Mouse (Mus musculus): ENCODE data around the gene Hkdc1. TPM values are rescaled to one million over a fixed set of nuclear protein-coding genes. Genes with fewer than 3 reads are reported as not detected.
A peak's percentile ranks its signal among the peaks of the same experiment; 100 is the strongest.

Hkdc1 gene
- total and polyA plus RNA-seq, 2 experiments from 2014 or later = 0.03 TPM; not detected in 1

DNA sequence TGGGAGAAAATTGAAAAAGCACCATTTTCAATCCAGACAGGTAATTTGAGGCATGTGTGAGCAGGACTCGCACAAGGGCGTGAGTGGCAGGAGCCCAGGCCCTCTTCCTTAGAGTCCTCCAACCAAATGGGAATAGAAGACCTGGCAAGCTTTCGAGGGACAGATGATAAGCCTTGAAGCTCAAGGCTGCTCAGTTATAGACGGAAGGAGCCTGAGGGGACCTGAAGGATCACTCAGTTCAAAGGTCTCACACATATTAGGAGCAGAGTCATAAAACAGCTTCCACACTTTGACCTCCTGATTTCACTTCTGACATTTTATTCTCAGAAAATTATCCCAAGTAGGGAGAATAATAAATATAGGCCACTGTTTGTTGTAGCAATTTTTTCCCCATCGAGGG lies 2.9 kb downstream of the Hkdc1 start:
- H3K4me1 ChIP-seq (ENCODE audit: control insufficient read depth, insufficient read depth) = 0 out of 2 replicates have a peak, but pooled peaks cover 6% of the 10 kb centered on the region
- TF ChIP-seq CTCF (IDR thresholded peaks at IDR 0.05; ENCODE audit: low read depth) = no peak
- no peak overlapping the region for H3K27ac ChIP-seq (ENCODE audit: low read depth)
- no peaks in the 10 kb centered on the region for H3K36me3 ChIP-seq (replicated peaks; ENCODE audit: control insufficient read depth, insufficient read depth, low read length)
- H3K4me2 ChIP-seq (ENCODE audit: low read depth, low read length) = no peak overlapping the region
- DNase-seq (ENCODE audit: low spot score) = no peak
- no peak overlapping the region for H3K9ac ChIP-seq (replicated peaks; ENCODE audit: low read depth, low read length)
- 78% methylated on average over 5 of the region's 5 CpGs for WGBS
- no peak for ATAC-seq (ENCODE audit: insufficient read depth, low read depth)
- H3K4me3 ChIP-seq (ENCODE audit: low read depth, low read length) = no peak overlapping the region
- no peaks in the 10 kb centered on the region for H3K9me3 ChIP-seq (replicated peaks; ENCODE audit: control insufficient read depth, low read length)
- no peaks in the 10 kb centered on the region for H3K27me3 ChIP-seq (ENCODE audit: control insufficient read depth, insufficient read depth, low read length)

DNA sequence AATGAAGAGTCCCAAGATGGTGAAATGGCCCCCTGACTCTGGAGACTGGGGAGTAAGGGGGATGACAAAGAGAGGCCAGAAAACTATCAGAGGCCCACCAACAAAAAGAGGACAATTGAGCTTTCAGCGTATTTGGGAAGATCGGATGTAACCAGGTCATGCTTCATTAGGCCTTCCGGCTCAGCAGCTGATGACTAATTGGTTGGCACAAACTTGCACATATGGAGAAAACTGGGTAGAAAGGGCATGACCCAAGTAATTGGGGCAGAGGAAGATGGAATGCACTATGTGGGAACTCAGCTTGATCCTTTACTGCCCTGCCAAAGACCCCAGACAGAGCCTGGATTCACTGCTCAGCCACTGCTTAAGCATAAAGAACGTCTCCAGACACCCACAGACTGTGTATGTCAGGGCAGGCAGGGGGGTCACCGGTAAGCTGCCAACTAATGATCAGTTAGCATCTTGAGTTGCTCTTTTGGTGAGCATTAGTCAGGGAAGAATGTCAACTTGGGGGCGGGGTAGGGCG lies 3.4 kb downstream of the Hkdc1 start:
- WGBS = 86% methylated on average over 7 of the region's 7 CpGs
- H3K27ac ChIP-seq (ENCODE audit: low read depth) = no peak overlapping the region

DNA sequence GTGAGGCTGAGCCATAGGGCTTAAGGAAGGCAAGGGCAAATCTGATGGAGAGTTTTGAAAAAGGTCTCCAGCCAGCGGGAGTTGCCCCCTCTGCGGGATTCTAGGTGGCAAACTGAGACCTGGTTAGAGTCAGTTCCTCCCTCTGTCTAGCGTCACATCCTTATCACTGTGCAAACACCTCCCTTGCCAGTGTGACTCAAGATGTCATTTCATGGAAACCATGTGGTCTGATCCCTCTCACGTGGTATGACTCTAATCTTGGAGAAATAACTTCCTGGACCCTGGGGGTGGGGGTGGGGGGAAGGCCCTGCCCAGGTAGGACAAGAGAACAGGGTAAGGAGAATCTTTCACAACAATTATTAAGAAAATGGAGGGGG lies 8.7 kb downstream of the Hkdc1 start:
- Histone ChIP-seq H3K4me3 (ENCODE audit: low read depth, low read length) (no peak overlapping the region), H3K36me3 (replicated peaks; ENCODE audit: control insufficient read depth, insufficient read depth, low read length) (no peaks in the 10 kb centered on the region), H3K9ac (replicated peaks; ENCODE audit: low read depth, low read length) (no peak overlapping the region), H3K4me2 (ENCODE audit: low read depth, low read length) (no peak overlapping the region), H3K9me3 (replicated peaks; ENCODE audit: control insufficient read depth, low read length) (no peaks in the 10 kb centered on the region), H3K27ac (ENCODE audit: low read depth) (no peak overlapping the region), H3K4me1 (ENCODE audit: control insufficient read depth, insufficient read depth) (peaks cover 7% of the 10 kb centered on the region; the same call in 1 of the 2 replicates), H3K27me3 (ENCODE audit: control insufficient read depth, insufficient read depth, low read length) (0 out of 2 replicates have a peak, but pooled peaks cover 7% of the 10 kb centered on the region)
- WGBS = 7% methylated on average over 4 of the region's 4 CpGs
- DNase-seq (ENCODE audit: low spot score) = peak; percentile 25
- peak; percentile 40; the same call in 1 of the 2 replicates for ATAC-seq (ENCODE audit: insufficient read depth, low read depth)
- TF ChIP-seq EP300 (IDR thresholded peaks at IDR 0.05; ENCODE audit: low read depth) (no peak), CTCF (IDR thresholded peaks at IDR 0.05; ENCODE audit: low read depth) (no peak)

More for the DNA sequence above, 3.4 kb downstream of the Hkdc1 start:
- H3K4me3 ChIP-seq (ENCODE audit: low read depth, low read length) = no peak overlapping the region
- no peak for TF ChIP-seq EP300 (IDR thresholded peaks at IDR 0.05; ENCODE audit: low read depth)
- no peak for TF ChIP-seq CTCF (IDR thresholded peaks at IDR 0.05; ENCODE audit: low read depth)
- no peak for DNase-seq (ENCODE audit: low spot score)
- H3K9me3 ChIP-seq (replicated peaks; ENCODE audit: control insufficient read depth, low read length) = no peaks in the 10 kb centered on the region
- H3K4me1 ChIP-seq (ENCODE audit: control insufficient read depth, insufficient read depth) = 0 out of 2 replicates have a peak, but pooled peaks cover 6% of the 10 kb centered on the region
- H3K4me2 ChIP-seq (ENCODE audit: low read depth, low read length) = no peak overlapping the region
- H3K9ac ChIP-seq (replicated peaks; ENCODE audit: low read depth, low read length) = no peak overlapping the region
- no peaks in the 10 kb centered on the region for H3K36me3 ChIP-seq (replicated peaks; ENCODE audit: control insufficient read depth, insufficient read depth, low read length)
- H3K27me3 ChIP-seq (ENCODE audit: control insufficient read depth, insufficient read depth, low read length) = no peaks in the 10 kb centered on the region
- no peak for ATAC-seq (ENCODE audit: insufficient read depth, low read depth)

DNA sequence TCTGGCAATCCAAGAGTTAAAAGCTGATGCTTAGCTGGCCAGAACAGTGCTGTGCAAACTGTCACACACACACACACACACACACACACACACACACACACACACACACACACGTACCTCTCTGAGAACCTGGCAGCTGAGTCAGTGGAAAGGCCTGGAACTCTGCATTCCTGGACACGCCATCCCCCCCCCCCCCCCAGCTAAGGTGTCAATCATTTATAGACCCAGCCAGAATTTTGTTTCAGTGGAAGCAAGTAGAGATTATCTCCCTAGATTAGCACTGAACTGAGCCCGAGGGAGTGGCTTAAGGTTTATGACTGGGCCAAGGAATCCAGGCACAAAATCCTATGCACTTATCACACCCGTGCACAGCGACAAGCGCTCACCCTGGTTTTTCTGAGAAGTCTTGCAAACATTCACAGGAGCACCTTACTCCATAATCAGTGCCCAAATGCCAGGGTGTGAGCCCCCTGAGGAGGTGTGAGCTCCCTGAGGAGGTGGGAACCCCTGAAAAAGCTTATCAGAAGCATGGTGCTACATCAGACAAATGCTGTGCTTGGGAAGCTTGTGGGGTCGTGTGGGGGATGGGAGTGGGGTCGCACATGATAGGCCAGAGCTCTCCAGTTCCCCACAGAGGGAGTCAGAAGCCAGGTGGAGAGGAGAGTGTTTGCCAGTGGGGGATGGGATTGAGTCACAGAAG lies 9.2 kb downstream of the Hkdc1 start:
- Histone ChIP-seq H3K4me1 (ENCODE audit: control insufficient read depth, insufficient read depth) (peaks cover 7% of the 10 kb centered on the region; the same call in 1 of the 2 replicates), H3K9me3 (replicated peaks; ENCODE audit: control insufficient read depth, low read length) (no peaks in the 10 kb centered on the region), H3K27ac (ENCODE audit: low read depth) (no peak overlapping the region), H3K4me3 (ENCODE audit: low read depth, low read length) (no peak overlapping the region), H3K9ac (replicated peaks; ENCODE audit: low read depth, low read length) (no peak overlapping the region), H3K4me2 (ENCODE audit: low read depth, low read length) (no peak overlapping the region), H3K27me3 (ENCODE audit: control insufficient read depth, insufficient read depth, low read length) (0 out of 2 replicates have a peak, but pooled peaks cover 8% of the 10 kb centered on the region), H3K36me3 (replicated peaks; ENCODE audit: control insufficient read depth, insufficient read depth, low read length) (no peaks in the 10 kb centered on the region)
- TF ChIP-seq EP300 (IDR thresholded peaks at IDR 0.05; ENCODE audit: low read depth) (no peak), CTCF (IDR thresholded peaks at IDR 0.05; ENCODE audit: low read depth) (no peak)
- WGBS = 7% methylated on average over 8 of the region's 8 CpGs
- DNase-seq (ENCODE audit: low spot score) (no peak), ATAC-seq (ENCODE audit: insufficient read depth, low read depth) (no peak)

DNA sequence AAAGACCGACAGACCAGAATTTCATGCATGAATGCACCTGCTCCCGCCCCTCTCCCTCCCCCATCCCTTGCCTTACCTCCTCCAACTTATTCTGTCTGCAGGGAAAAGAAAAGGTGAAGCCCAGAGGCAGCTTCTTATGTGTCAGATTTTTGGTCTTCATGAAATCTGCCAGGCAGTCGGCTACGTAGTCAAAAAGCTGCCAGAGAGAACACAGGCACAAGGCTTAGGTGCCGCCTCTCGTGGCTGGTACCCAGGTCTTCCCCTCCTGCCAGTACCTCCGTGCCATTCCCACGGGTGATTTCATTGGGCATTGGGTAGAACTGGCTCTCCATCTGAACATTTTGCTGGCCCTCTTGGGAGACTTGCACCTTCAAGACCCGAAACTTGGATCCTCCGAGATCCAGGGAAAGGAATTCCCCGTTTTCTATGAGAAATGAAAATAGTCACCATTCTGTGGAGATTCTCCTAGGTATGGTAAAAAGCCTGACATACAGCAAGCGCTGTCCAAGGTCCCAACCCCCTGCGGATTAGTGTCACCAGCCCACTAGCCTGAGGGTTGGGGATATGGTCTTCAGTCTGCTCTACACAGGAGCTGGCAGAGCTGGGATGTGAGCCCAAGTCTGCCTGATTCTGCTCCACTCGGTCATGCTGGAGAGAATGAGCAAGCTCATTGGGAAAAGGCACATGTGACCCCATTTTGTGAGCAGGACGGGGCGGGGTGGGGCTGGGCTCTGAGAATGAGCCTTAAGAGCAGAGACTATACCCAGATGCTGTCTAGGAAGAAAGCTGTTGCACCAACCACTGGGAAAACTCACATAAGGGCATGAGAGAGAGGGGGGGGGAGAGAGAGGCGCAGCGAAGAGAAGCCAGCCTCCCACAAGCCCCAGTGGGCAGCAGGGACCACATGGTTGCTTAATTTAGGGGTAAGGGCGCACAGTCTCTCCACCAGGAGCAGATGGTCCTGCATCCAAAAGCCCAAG lies 10.6 kb downstream of the Hkdc1 start:
- no peak for TF ChIP-seq EP300 (IDR thresholded peaks at IDR 0.05; ENCODE audit: low read depth)
- no peak for TF ChIP-seq CTCF (IDR thresholded peaks at IDR 0.05; ENCODE audit: low read depth)

More for the DNA sequence above, 10.6 kb downstream of the Hkdc1 start:
- ATAC-seq (ENCODE audit: insufficient read depth, low read depth) (no peak), DNase-seq (ENCODE audit: low spot score) (no peak)
- Histone ChIP-seq H3K27ac (ENCODE audit: low read depth) (no peak overlapping the region), H3K36me3 (replicated peaks; ENCODE audit: control insufficient read depth, insufficient read depth, low read length) (no peaks in the 10 kb centered on the region), H3K9me3 (replicated peaks; ENCODE audit: control insufficient read depth, low read length) (no peaks in the 10 kb centered on the region), H3K4me1 (ENCODE audit: control insufficient read depth, insufficient read depth) (peaks cover 7% of the 10 kb centered on the region; the same call in 1 of the 2 replicates), H3K4me3 (ENCODE audit: low read depth, low read length) (no peak overlapping the region), H3K4me2 (ENCODE audit: low read depth, low read length) (no peak overlapping the region), H3K9ac (replicated peaks; ENCODE audit: low read depth, low read length) (no peak overlapping the region), H3K27me3 (ENCODE audit: control insufficient read depth, insufficient read depth, low read length) (0 out of 2 replicates have a peak, but pooled peaks cover 8% of the 10 kb centered on the region)
- WGBS = 63% methylated on average over 19 of the region's 19 CpGs

Measured in heart, postnatal 0 days (tissue).